Mouse (Mus musculus) liver, adult 2 months (tissue): ENCODE measurements around the gene Lrrc8a.

Source experiments
- CTCF ChIP-seq: fragments of 200-500 bp; IDR thresholded peaks from 2 replicates; pipeline ENCODE4 v1.5.1; 2011; ENCODE audit warnings: low read depth, low read length, control low read depth
- POLR2A ChIP-seq: fragments of 200-500 bp; IDR thresholded peaks from 2 replicates; pipeline ENCODE4 v1.6.1; 2011; ENCODE audit warnings: low read length, control low read depth; ENCODE audit not compliant: insufficient read depth; ENCODE audit errors: extremely low read depth

- TF ChIP-seq CTCF (no peak), POLR2A (no peak)
These were observed 2.8 kb downstream of the Lrrc8a start, which contains the start of gene Gm28035 for GRCm38 (mm10) chr2:30240267-30240666.
